Mouse (Mus musculus) limb, embryonic 14.5 days (tissue): ENCODE results near the gene Tor2a. TPM values are rescaled to one million over a fixed set of nuclear protein-coding genes. Genes with fewer than 3 reads are reported as not detected.

Experiments used
- ATAC-seq: fragments of 200-750 bp; cut with Nextera tagmentation; 2 replicates; pipeline ENCODE4 v1.8.0; 2017; ENCODE audit warnings: low read depth, moderate number of reproducible peaks, moderate TSS enrichment; ENCODE audit not compliant: low FRiP score
- DNase-seq: peaks from one replicate; pipeline ENCODE4 v3.0.0-alpha.2; 2015; ENCODE audit warnings: low spot score
- H3K27ac ChIP-seq: fragments of 300-500 bp; sonication (generic); replicated peaks from 2 replicates; pipeline ENCODE4 v1.5.1; 2014; ENCODE audit warnings: low read depth, mild to moderate bottlenecking, low read length, moderate library complexity, mixed read lengths
- H3K27me3 ChIP-seq: fragments of 300-500 bp; sonication (generic); 2 replicates; pipeline ENCODE4 v1.6.1; 2014; ENCODE audit warnings: low read length, mixed read lengths; ENCODE audit not compliant: control insufficient read depth, insufficient read depth
- H3K36me3 ChIP-seq: fragments of 300-500 bp; sonication (generic); 2 replicates; pipeline ENCODE4 v1.6.1; 2014; ENCODE audit warnings: mild to moderate bottlenecking, low read length, moderate library complexity, mixed read lengths; ENCODE audit not compliant: control insufficient read depth, insufficient read depth
- H3K4me1 ChIP-seq: fragments of 300-500 bp; sonication (generic); 2 replicates; pipeline ENCODE4 v1.6.1; 2014; ENCODE audit warnings: antibody characterized with exemption, low read length, mixed read lengths; ENCODE audit not compliant: control insufficient read depth, insufficient read depth
- H3K4me2 ChIP-seq: fragments of 300-500 bp; sonication (generic); replicated peaks from 2 replicates; pipeline ENCODE4 v1.6.1; 2014; ENCODE audit warnings: low read depth, mild to moderate bottlenecking, low read length, moderate library complexity; ENCODE audit not compliant: severe bottlenecking
- H3K4me3 ChIP-seq: fragments of 300-500 bp; sonication (generic); replicated peaks from 2 replicates; pipeline ENCODE4 v1.5.1; 2014; ENCODE audit warnings: low read length
- H3K9ac ChIP-seq: fragments of 300-500 bp; sonication (generic); 2 replicates; pipeline ENCODE4 v1.6.1; 2014; ENCODE audit warnings: mild to moderate bottlenecking, low read depth, low read length, moderate library complexity; ENCODE audit not compliant: severe bottlenecking
- H3K9me3 ChIP-seq: fragments of 300-500 bp; sonication (generic); 2 replicates; pipeline ENCODE4 v1.6.1; 2016; ENCODE audit warnings: low read length; ENCODE audit not compliant: control insufficient read depth
- POLR2A ChIP-seq: fragments of 200-500 bp; IDR thresholded peaks from 2 replicates; pipeline ENCODE4 v1.8.0; 2012; ENCODE audit warnings: inconsistent platforms, mild to moderate bottlenecking, moderate library complexity, borderline replicate concordance; ENCODE audit not compliant: insufficient read depth, insufficient read length; ENCODE audit errors: extremely low read depth
- WGBS: fragments of 180-500 bp; shearing (Covaris S2); extraction: QIAGEN DNeasy Blood & Tissue Kit; methylation state at CpG from one replicate; pipeline ENCODE4 v1.1.7; 2014; 5-methylcytosine and 5-hydroxymethylcytosine counted together
- polyA plus RNA-seq, 2 experiments: library from polyadenylated mRNA; depleted of rRNA in 1 of 2; stranded (reverse) in 1 of 2; unstranded in 1 of 2; fragments of >200 nt; fragmentation: Nextera tagmentation in 1 of 2; extraction: Ambion mirVana in 1 of 2; gene quantifications; 2 replicates each; pipeline versions ENCODE4 v1.2.1 to v1.2.3; 2012 to 2014

Tor2a gene
- polyA plus RNA-seq, 2 experiments = 81.2 to 82.6 TPM

GRCm38 (mm10) chr2:32718761-32719160 lies 38.3 kb upstream of the Tor2a start:
- Histone ChIP-seq H3K9ac (no peak overlapping the region), H3K27me3 (no peaks in the 10 kb centered on the region), H3K27ac (peak overlapping the region; percentile 33), H3K9me3 (no peaks in the 10 kb centered on the region), H3K4me1 (peaks cover 15% of the 10 kb centered on the region), H3K36me3 (no peaks in the 10 kb centered on the region), H3K4me2 (no peak overlapping the region), H3K4me3 (no peak overlapping the region)
- DNase-seq = no peak
- ATAC-seq = peak; percentile 35
- WGBS = 58% methylated on average over 9 of the region's 9 CpGs
- TF ChIP-seq POLR2A = no peak

GRCm38 (mm10) chr2:32720053-32720452 lies 37.0 kb upstream of the Tor2a start:
- ATAC-seq (no peak), DNase-seq (no peak)
- Histone ChIP-seq H3K36me3 (no peaks in the 10 kb centered on the region), H3K9ac (no peak overlapping the region), H3K4me3 (no peak overlapping the region), H3K4me2 (no peak overlapping the region), H3K27me3 (no peaks in the 10 kb centered on the region), H3K27ac (no peak overlapping the region), H3K4me1 (peaks cover 9% of the 10 kb centered on the region), H3K9me3 (no peaks in the 10 kb centered on the region)
- WGBS = 93% methylated on average over 3 of the region's 3 CpGs
- TF ChIP-seq POLR2A = no peak

- H3K27me3 ChIP-seq = no peaks in the 10 kb centered on the region
- H3K4me2 ChIP-seq = peak within 1 kb of the TSS; percentile 28
- ATAC-seq = peak; percentile 27; the same call in 1 of the 2 replicates
- H3K9ac ChIP-seq = 0 out of 2 replicates have a peak within 1 kb of the TSS, but pooled peaks have one; percentile 9
- peak within 1 kb of the TSS; percentile 1; the same call in 1 of the 2 replicates for H3K4me3 ChIP-seq
- H3K9me3 ChIP-seq = no peaks in the 10 kb centered on the region
- H3K36me3 ChIP-seq = no peaks in the 10 kb centered on the region
- no peak for DNase-seq
- WGBS = 37% methylated on average over 6 of the region's 8 CpGs
- no peak for TF ChIP-seq POLR2A
- H3K27ac ChIP-seq = 0 out of 2 replicates have a peak within 1 kb of the TSS, but pooled peaks have one; percentile 7
- H3K4me1 ChIP-seq = peaks cover 8% of the 10 kb centered on the region
Observed at GRCm38 (mm10) chr2:32720681-32721229, 36.3 kb upstream of the Tor2a start, which contains the start of gene Sh2d3c. Sh2d3c (plus strand) TSS chr2:32721055.

DNA sequence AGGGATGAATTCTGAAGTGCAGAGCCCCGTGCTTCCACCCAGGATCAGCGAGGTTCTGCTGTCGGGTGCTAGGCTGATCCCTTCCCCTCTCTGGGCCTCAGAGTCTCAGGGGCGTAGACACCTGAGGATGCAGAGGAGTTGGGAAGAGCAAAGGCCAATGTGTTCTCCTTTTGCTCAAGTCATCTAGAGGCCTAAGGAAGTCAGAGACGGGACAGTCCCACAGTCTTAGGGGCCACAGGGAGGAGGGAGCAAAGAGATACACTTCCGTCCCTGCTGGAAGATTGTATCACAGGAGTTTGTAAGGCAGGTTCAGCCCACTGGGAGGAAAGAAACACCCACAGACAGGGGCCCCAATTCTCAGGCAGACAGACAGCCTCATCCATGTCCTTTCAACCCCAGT lies 35.0 kb upstream of the Tor2a start:
- Histone ChIP-seq H3K4me1 (peaks cover 9% of the 10 kb centered on the region), H3K4me3 (no peak overlapping the region), H3K9ac (no peak overlapping the region), H3K27me3 (no peaks in the 10 kb centered on the region), H3K4me2 (peak overlapping the region; percentile 28; the same call in 1 of the 2 replicates), H3K9me3 (no peaks in the 10 kb centered on the region), H3K36me3 (no peaks in the 10 kb centered on the region), H3K27ac (no peak overlapping the region)
- ATAC-seq = no peak
- TF ChIP-seq POLR2A = no peak
- 50% methylated on average over 6 of the region's 6 CpGs for WGBS
- no peak for DNase-seq

GRCm38 (mm10) chr2:32722581-32722980 lies 34.5 kb upstream of the Tor2a start:
- no peak for ATAC-seq
- Histone ChIP-seq H3K9me3 (no peaks in the 10 kb centered on the region), H3K9ac (no peak overlapping the region), H3K4me3 (no peak overlapping the region), H3K27me3 (no peaks in the 10 kb centered on the region), H3K4me1 (peaks cover 12% of the 10 kb centered on the region), H3K27ac (no peak overlapping the region), H3K4me2 (no peak overlapping the region), H3K36me3 (no peaks in the 10 kb centered on the region)
- no peak for TF ChIP-seq POLR2A
- no peak for DNase-seq
- 74% methylated on average over 3 of the region's 3 CpGs for WGBS
